Mouse (Mus musculus) stomach, embryonic 15.5 days (tissue): ENCODE measurements around the gene Arl15. TPM values are rescaled to one million over a fixed set of nuclear protein-coding genes. Genes with fewer than 3 reads are reported as not detected.

Source experiments
- ATAC-seq: fragments of 200-750 bp; cut with Nextera tagmentation; 2 replicates; pipeline ENCODE4 v1.8.0; 2017; ENCODE audit warnings: low read depth, moderate number of reproducible peaks, moderate TSS enrichment; ENCODE audit not compliant: insufficient read depth, low FRiP score
- H3K27ac ChIP-seq: fragments of 300-500 bp; sonication (generic); 2 replicates; pipeline ENCODE4 v1.5.1; 2015; ENCODE audit warnings: mild to moderate bottlenecking, inconsistent platforms
- H3K27me3 ChIP-seq: fragments of 300-500 bp; sonication (generic); replicated peaks from 2 replicates; pipeline ENCODE4 v1.6.1; 2015; ENCODE audit warnings: inconsistent platforms
- H3K36me3 ChIP-seq: fragments of 300-500 bp; sonication (generic); 2 replicates; pipeline ENCODE4 v1.6.1; 2015; ENCODE audit warnings: inconsistent platforms
- H3K4me1 ChIP-seq: fragments of 300-500 bp; sonication (generic); 2 replicates; pipeline ENCODE4 v1.6.1; 2015; ENCODE audit warnings: inconsistent platforms
- H3K4me2 ChIP-seq: fragments of 300-500 bp; sonication (generic); 2 replicates; pipeline ENCODE4 v1.6.1; 2015; ENCODE audit warnings: mild to moderate bottlenecking, inconsistent platforms
- H3K4me3 ChIP-seq: fragments of 300-500 bp; sonication (generic); replicated peaks from 2 replicates; pipeline ENCODE4 v1.5.1; 2015; ENCODE audit warnings: inconsistent platforms
- H3K9ac ChIP-seq: fragments of 300-500 bp; sonication (generic); 2 replicates; pipeline ENCODE4 v1.6.1; 2015; ENCODE audit warnings: inconsistent platforms
- H3K9me3 ChIP-seq: fragments of 300-500 bp; sonication (generic); 2 replicates; pipeline ENCODE4 v1.6.1; 2016; ENCODE audit warnings: inconsistent platforms
- WGBS: fragments of 180-500 bp; shearing (Covaris S2); methylation state at CpG from one replicate; pipeline ENCODE4 v1.1.7; 2015; 5-methylcytosine and 5-hydroxymethylcytosine counted together
- polyA plus RNA-seq: library from polyadenylated mRNA; unstranded; fragments of >200 nt; fragmentation: Nextera tagmentation; extraction: Ambion mirVana; gene quantifications from 2 replicates; pipeline ENCODE4 v1.2.1, GENCODE M21; 2015

The Arl15 gene
- polyA plus RNA-seq, 1 experiment from 2014 or later: 6.7 TPM

- H3K9ac ChIP-seq: no peak overlapping the region
- H3K36me3 ChIP-seq: no peaks in the 10 kb centered on the region
- no peaks in the 10 kb centered on the region for H3K4me1 ChIP-seq
- no peak for ATAC-seq
- H3K27me3 ChIP-seq: no peaks in the 10 kb centered on the region
- no peak overlapping the region for H3K27ac ChIP-seq
- 55% methylated on average over 12 of the region's 12 CpGs for WGBS
- H3K4me3 ChIP-seq: no peak overlapping the region
- H3K9me3 ChIP-seq: no peaks in the 10 kb centered on the region
- H3K4me2 ChIP-seq: no peak overlapping the region
Observed at GRCm38 (mm10) chr13:114124991-114125390, 330.7 kb downstream of the Arl15 start.

DNA sequence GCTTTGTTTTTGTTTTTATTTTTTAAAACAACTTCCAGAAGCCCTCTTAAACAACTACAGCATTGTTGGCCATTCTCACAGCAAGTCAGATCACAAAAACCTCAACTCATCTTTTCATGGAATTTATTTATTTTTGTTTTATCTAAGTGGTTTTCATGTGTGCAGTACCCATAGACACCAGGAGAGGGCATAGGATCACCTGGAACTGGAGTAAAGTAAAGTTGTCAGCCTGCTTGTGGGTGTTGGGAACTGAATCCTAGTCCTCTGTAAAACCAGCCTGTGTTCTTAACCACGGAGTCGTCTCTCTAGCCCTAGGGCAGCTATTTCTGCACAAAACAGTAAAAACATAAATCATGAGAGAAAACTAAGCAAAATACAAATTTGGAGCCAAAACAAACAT is 334.1 kb downstream of the Arl15 start:
- 92% methylated on average over 2 of the region's 2 CpGs for WGBS
- H3K27ac ChIP-seq: no peak overlapping the region
- H3K4me2 ChIP-seq: no peak overlapping the region
- H3K9ac ChIP-seq: no peak overlapping the region
- no peaks in the 10 kb centered on the region for H3K36me3 ChIP-seq
- 0 out of 2 replicates have a peak, but pooled peaks cover 3% of the 10 kb centered on the region for H3K4me1 ChIP-seq
- H3K9me3 ChIP-seq: no peaks in the 10 kb centered on the region
- no peak overlapping the region for H3K4me3 ChIP-seq
- no peaks in the 10 kb centered on the region for H3K27me3 ChIP-seq
- ATAC-seq: no peak

DNA sequence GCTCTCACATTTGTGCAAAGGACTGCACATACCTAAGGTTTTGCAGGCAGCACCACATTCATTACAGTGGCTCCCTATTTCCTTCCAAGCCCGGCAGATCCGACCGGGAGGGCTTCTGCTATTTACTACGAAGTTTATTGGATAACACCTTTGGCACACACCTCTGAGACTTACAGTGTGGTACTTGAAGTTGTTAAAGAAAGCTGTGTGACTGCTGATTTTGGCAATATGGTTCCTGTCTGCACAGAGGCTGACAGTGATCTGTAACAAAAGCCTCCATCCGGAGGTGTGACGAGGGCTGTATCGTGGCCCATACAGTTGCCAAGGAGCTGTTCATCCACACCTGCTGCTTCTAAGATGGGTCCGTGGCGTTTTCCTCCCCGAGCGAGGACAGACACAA is 335.7 kb downstream of the Arl15 start:
- H3K4me3 ChIP-seq: no peak overlapping the region
- no peaks in the 10 kb centered on the region for H3K27me3 ChIP-seq
- no peak overlapping the region for H3K4me2 ChIP-seq
- no peaks in the 10 kb centered on the region for H3K9me3 ChIP-seq
- no peaks in the 10 kb centered on the region for H3K36me3 ChIP-seq
- H3K9ac ChIP-seq: no peak overlapping the region
- no peak for ATAC-seq
- 0 out of 2 replicates have a peak, but pooled peaks cover 3% of the 10 kb centered on the region for H3K4me1 ChIP-seq
- WGBS: 69% methylated on average over 11 of the region's 11 CpGs
- no peak overlapping the region for H3K27ac ChIP-seq

- ATAC-seq: peak; percentile 47; the same call in 1 of the 2 replicates
- no peak overlapping the region for H3K4me3 ChIP-seq
- H3K9ac ChIP-seq: no peak overlapping the region
- no peaks in the 10 kb centered on the region for H3K36me3 ChIP-seq
- WGBS: 42% methylated on average over 11 of the region's 11 CpGs
- H3K27me3 ChIP-seq: no peaks in the 10 kb centered on the region
- H3K4me1 ChIP-seq: 0 out of 2 replicates have a peak, but pooled peaks cover 3% of the 10 kb centered on the region
- H3K27ac ChIP-seq: no peak overlapping the region
- no peak overlapping the region for H3K4me2 ChIP-seq
- no peaks in the 10 kb centered on the region for H3K9me3 ChIP-seq
Observed at GRCm38 (mm10) chr13:114130566-114131319, 336.4 kb downstream of the Arl15 start.

DNA sequence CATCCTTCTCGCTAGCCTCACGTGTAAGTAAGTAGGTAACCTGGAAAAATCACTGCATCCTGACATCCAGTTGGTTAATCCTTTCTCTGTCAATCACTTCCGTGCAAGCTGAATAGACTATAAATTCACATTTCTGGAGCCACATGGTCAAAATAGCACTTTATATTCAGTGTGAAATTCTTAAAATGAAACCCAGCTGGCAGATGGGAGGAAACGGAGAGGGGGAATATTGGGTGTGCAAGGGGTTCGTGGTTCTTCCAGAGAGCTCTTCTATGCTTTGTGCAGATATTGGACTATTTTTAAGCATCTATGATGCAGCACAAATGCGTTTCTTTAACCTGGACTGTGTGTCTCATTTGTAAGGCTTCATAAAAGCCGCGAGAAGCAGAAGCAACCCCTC is 344.6 kb downstream of the Arl15 start:
- Histone ChIP-seq H3K27me3 (no peaks in the 10 kb centered on the region), H3K4me2 (no peak overlapping the region), H3K27ac (no peak overlapping the region), H3K4me3 (no peak overlapping the region), H3K36me3 (no peaks in the 10 kb centered on the region), H3K9ac (no peak overlapping the region), H3K9me3 (no peaks in the 10 kb centered on the region), H3K4me1 (no peaks in the 10 kb centered on the region)
- 84% methylated on average over 8 of the region's 8 CpGs for WGBS
- no peak for ATAC-seq

- WGBS: 70% methylated on average over 9 of the region's 9 CpGs
- no peak for ATAC-seq
Observed at GRCm38 (mm10) chr13:114139570-114139969, 345.3 kb downstream of the Arl15 start.

GRCm38 (mm10) chr13:114142826-114143225 is 348.5 kb downstream of the Arl15 start:
- ATAC-seq: no peak
- H3K36me3 ChIP-seq: no peaks in the 10 kb centered on the region
- H3K9me3 ChIP-seq: no peaks in the 10 kb centered on the region
- no peaks in the 10 kb centered on the region for H3K4me1 ChIP-seq
- H3K27me3 ChIP-seq: no peaks in the 10 kb centered on the region
- no peak overlapping the region for H3K4me2 ChIP-seq
- H3K27ac ChIP-seq: no peak overlapping the region
- H3K4me3 ChIP-seq: no peak overlapping the region
- H3K9ac ChIP-seq: no peak overlapping the region
- 86% methylated on average over 8 of the region's 8 CpGs for WGBS

More at GRCm38 (mm10) chr13:114139570-114139969, 345.3 kb downstream of the Arl15 start:
- no peak overlapping the region for H3K27ac ChIP-seq
- no peaks in the 10 kb centered on the region for H3K4me1 ChIP-seq
- H3K4me3 ChIP-seq: no peak overlapping the region
- no peaks in the 10 kb centered on the region for H3K9me3 ChIP-seq
- H3K36me3 ChIP-seq: no peaks in the 10 kb centered on the region
- H3K9ac ChIP-seq: no peak overlapping the region
- no peak overlapping the region for H3K4me2 ChIP-seq
- no peaks in the 10 kb centered on the region for H3K27me3 ChIP-seq

- 68% methylated on average over 1 of the region's 1 CpGs for WGBS
- ATAC-seq: no peak
- no peak overlapping the region for H3K9ac ChIP-seq
Observed at GRCm38 (mm10) chr13:114143247-114143646, 348.9 kb downstream of the Arl15 start.

DNA sequence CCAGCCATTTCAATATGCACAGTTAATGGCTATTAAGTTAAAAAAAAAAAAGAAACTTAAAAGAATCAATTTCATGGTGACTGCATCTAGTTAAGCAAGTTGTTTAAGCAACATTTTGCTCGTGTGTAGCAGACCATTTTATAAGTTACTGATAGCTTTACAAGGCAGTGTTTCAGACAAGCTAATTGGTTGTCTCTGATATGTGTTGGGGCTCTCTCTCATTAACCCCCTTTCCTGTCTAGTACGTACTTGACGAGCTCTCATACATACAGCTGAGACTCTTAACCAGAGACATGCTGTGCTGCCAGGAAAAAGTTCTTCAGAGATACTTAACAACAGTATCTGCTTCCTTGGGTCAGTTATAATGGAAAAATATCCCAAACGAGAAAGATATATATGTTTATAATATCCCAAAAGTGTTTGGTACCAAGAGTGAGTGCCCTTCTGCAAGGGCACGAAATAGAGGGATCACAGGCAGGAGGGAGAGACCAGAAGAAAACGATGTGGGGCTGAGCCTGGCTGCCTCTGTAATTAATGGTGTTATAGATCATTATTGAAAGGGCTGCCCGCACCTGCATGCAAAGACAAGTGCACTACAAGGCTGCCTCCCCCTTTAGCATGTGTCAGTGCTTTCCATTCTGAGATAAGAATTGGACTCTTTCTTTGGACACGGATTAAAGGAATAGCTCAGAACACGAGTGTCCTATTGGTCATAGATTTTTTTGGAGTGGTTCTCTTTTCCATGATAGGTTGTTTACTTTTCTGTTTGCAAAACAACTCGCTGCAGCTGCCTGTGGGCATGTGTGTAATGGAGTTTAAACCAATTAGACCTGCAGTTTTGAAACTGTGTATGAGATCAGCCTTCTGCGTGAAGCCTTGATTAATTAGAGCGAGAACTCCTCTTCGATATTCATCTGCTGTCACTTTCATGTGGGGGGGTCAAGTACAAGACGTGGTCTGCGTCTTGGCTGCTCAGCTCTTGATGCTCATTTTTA is 350.0 kb downstream of the Arl15 start:
- WGBS: 53% methylated on average over 15 of the region's 15 CpGs

More at GRCm38 (mm10) chr13:114143247-114143646, 348.9 kb downstream of the Arl15 start:
- Histone ChIP-seq H3K36me3 (no peaks in the 10 kb centered on the region), H3K27ac (no peak overlapping the region), H3K9me3 (no peaks in the 10 kb centered on the region), H3K4me3 (no peak overlapping the region), H3K4me2 (no peak overlapping the region), H3K27me3 (no peaks in the 10 kb centered on the region), H3K4me1 (no peaks in the 10 kb centered on the region)

DNA sequence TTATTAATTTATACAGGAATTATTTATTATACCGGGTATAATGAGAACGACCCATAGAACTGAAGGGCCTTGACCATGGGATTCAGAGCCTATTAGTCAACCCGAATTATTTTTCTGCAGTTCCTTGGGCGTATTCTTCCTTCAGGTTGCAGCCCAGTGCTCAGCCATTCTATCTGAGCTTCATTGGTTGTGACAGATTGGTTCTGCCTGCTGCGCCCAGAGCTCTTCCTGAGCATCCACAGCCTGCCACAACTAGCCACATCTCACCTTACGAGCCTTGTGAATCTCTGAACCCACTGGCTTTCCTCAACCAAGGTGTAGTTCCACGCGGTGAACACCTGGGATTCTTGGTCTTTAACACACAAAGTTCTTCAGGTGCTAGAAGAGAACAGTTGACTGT is 350.9 kb downstream of the Arl15 start:
- WGBS: 90% methylated on average over 8 of the region's 8 CpGs
- Histone ChIP-seq H3K27me3 (no peaks in the 10 kb centered on the region), H3K4me3 (no peak overlapping the region), H3K27ac (no peak overlapping the region), H3K36me3 (no peaks in the 10 kb centered on the region), H3K4me2 (no peak overlapping the region), H3K9me3 (no peaks in the 10 kb centered on the region), H3K4me1 (no peaks in the 10 kb centered on the region), H3K9ac (no peak overlapping the region)
- no peak for ATAC-seq

More for the DNA sequence above, 350.0 kb downstream of the Arl15 start:
- Histone ChIP-seq H3K27ac (no peak overlapping the region), H3K4me3 (no peak overlapping the region), H3K9me3 (no peaks in the 10 kb centered on the region), H3K4me2 (no peak overlapping the region), H3K27me3 (no peaks in the 10 kb centered on the region), H3K36me3 (no peaks in the 10 kb centered on the region), H3K4me1 (no peaks in the 10 kb centered on the region), H3K9ac (no peak overlapping the region)
- ATAC-seq: no peak

DNA sequence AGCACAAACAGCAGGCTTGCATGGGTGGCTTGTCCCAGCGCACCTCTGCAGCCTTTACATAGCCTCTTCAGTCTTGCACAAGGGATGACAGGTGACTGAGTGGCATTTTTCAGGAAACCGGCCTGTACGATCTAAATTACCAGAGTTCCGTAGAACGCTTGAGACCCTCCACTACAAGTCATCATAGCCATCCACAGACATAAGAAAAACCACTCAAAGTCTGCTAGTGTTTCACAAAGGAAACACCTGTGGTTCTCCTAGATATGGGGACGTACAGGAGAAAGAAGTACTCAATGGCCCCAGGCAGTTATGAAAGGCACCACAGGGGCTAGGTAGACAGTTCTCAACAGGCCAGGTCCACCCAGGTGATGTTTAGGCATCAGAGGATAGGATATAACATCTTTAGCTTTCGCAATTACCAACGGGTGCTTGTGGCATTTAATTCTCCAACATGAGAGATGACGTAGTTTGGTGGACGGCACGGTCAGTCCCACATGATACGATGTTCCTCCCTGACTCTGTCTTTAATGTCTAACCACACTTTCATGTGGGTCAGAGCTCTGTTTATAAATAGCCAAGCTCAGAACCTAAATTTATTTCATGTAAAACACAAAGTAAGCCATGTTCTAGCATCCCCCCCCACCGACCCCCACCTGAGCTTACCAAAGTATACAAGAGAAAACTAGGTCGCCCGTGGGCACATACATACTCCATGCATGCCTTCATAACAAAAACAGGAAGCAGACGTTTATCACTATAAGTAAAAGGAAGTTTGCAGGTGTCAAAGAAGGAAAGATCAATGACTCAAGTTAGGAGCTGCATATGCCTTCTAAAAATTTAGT is 356.8 kb downstream of the Arl15 start:
- WGBS: 82% methylated on average over 16 of the region's 16 CpGs

More for the DNA sequence above, 356.8 kb downstream of the Arl15 start:
- no peaks in the 10 kb centered on the region for H3K4me1 ChIP-seq
- no peaks in the 10 kb centered on the region for H3K36me3 ChIP-seq
- H3K4me3 ChIP-seq: no peak overlapping the region
- no peak overlapping the region for H3K9ac ChIP-seq
- no peak for ATAC-seq
- H3K27me3 ChIP-seq: no peaks in the 10 kb centered on the region
- no peak overlapping the region for H3K4me2 ChIP-seq
- no peak overlapping the region for H3K27ac ChIP-seq
- no peaks in the 10 kb centered on the region for H3K9me3 ChIP-seq
